ENCODE assay signal across 18 mouse cellular contexts in the genomic region with DNA sequence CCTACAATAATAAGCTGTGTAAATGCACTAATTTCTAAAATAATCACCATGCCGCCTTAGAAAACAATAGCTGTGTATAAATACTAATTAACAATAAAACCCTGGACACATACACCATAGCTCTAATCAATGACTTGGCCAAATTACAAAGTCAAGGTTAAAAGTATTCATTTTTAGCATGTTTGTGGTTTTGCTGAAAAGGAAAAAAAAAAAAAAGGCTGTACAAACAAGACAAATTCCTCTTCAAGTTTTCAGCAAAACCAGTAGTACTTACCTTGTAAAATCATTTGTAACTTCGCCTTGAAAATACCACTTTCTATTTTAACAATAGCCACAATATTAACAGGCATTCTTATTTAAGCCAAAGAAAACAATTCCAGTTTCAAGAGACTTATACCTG. TPM values are rescaled to one million over a fixed set of nuclear protein-coding genes. Genes with fewer than 3 reads are reported as not detected.
DNase-seq lines count a peak whose midpoint lies in the region; ATAC-seq and TF ChIP-seq lines count a peak whose summit lies in the region.
"Had no signal": no experiment of that assay in that cellular context is flagged by ENCODE, and none has a peak within 500 bp of the region (broad histone marks: within the 10 kb centered on the region; RNA-seq: fewer than 3 reads in every experiment).

No protein-coding gene starts in this region.

- H3K36me3 ChIP-seq in heart, embryonic 13.5 days, result 0 out of 2 replicates have a peak, but pooled peaks cover 5% of the 10 kb centered on the region
- 0 out of 2 replicates have a peak, but pooled peaks cover 2% of the 10 kb centered on the region for H3K36me3 ChIP-seq in heart, embryonic 10.5 days
- H3K36me3 ChIP-seq in midbrain, embryonic 10.5 days, result peaks cover 39% of the 10 kb centered on the region
- no peaks in the 10 kb centered on the region for H3K36me3 ChIP-seq in midbrain, postnatal 0 days (ENCODE audit: insufficient read depth, low read length)
- H3K36me3 ChIP-seq in embryonic facial prominence, embryonic 10.5 days (replicated peaks), result peaks cover 38% of the 10 kb centered on the region
- no peaks in the 10 kb centered on the region for H3K36me3 ChIP-seq in myocyte (ENCODE audit: control insufficient read depth, insufficient read depth)
- H3K36me3 ChIP-seq: hindbrain, embryonic 15.5 days; limb, embryonic 12.5 days had no signal

- peak overlapping the region; percentile 16; the same call in 1 of the 2 replicates for H3K4me2 ChIP-seq in heart, embryonic 13.5 days
- no peak overlapping the region for H3K4me2 ChIP-seq in midbrain, postnatal 0 days (ENCODE audit: low read depth, low read length, poor library complexity, severe bottlenecking)
- H3K4me2 ChIP-seq in myocyte (ENCODE audit: low read depth), result peak overlapping the region; percentile 32
- H3K4me2 ChIP-seq: hindbrain, embryonic 15.5 days had no signal

- H3ac ChIP-seq in myocyte (ENCODE audit: control insufficient read depth, insufficient read length), result no peak overlapping the region

- no peak for TF ChIP-seq CTCF in midbrain, postnatal 0 days (IDR thresholded peaks at IDR 0.05)

- H3K9ac ChIP-seq in heart, embryonic 13.5 days, result no peak overlapping the region
- no peak overlapping the region for H3K9ac ChIP-seq in midbrain, postnatal 0 days (replicated peaks; ENCODE audit: low read length, poor library complexity, severe bottlenecking)
- H3K9ac ChIP-seq: hindbrain, embryonic 15.5 days; limb, embryonic 12.5 days had no signal

- peaks cover 92% of the 10 kb centered on the region for H3K79me2 ChIP-seq in myocyte (ENCODE audit: control insufficient read depth, insufficient read depth)

- WGBS in heart, embryonic 13.5 days, result 78% methylated on average over 2 of the region's 2 CpGs
- WGBS in heart, embryonic 10.5 days, result 85% methylated on average over 2 of the region's 2 CpGs
- WGBS in midbrain, embryonic 10.5 days, result 81% methylated on average over 2 of the region's 2 CpGs
- WGBS in midbrain, postnatal 0 days, result 88% methylated on average over 2 of the region's 2 CpGs
- WGBS in embryonic facial prominence, embryonic 10.5 days, result 86% methylated on average over 2 of the region's 2 CpGs

- no peaks in the 10 kb centered on the region for H3K27me3 ChIP-seq in heart, embryonic 13.5 days (replicated peaks)
- no peaks in the 10 kb centered on the region for H3K27me3 ChIP-seq in heart, embryonic 10.5 days (ENCODE audit: insufficient read depth, poor library complexity, severe bottlenecking)
- H3K27me3 ChIP-seq in midbrain, embryonic 10.5 days (ENCODE audit: low read depth, poor library complexity, severe bottlenecking), result no peaks in the 10 kb centered on the region
- no peaks in the 10 kb centered on the region for H3K27me3 ChIP-seq in midbrain, postnatal 0 days (ENCODE audit: insufficient read depth, low read length)
- no peaks in the 10 kb centered on the region for H3K27me3 ChIP-seq in embryonic facial prominence, embryonic 10.5 days (replicated peaks; ENCODE audit: low read depth, poor library complexity, severe bottlenecking)
- H3K27me3 ChIP-seq in myocyte (ENCODE audit: control insufficient read depth, insufficient read depth, insufficient read length), result no peaks in the 10 kb centered on the region
- H3K27me3 ChIP-seq: hindbrain, embryonic 15.5 days; limb, embryonic 12.5 days; megakaryocyte, embryonic 14.5 days had no signal

- DNase-seq in heart, embryonic 10.5 days (ENCODE audit: low spot score), result no peak
- no peak for DNase-seq in midbrain, embryonic 10.5 days (ENCODE audit: low spot score)
- no peak for DNase-seq in midbrain, postnatal 0 days (ENCODE audit: low spot score)
- DNase-seq in embryonic facial prominence, embryonic 10.5 days (ENCODE audit: low spot score), result no peak
- no peak for DNase-seq in adrenal gland, postnatal 10 days
- DNase-seq in gastrocnemius, postnatal 4 days (ENCODE audit: low spot score in 2 of 2), result no peak
- DNase-seq: cerebellum, postnatal 36 days; heart, adult 2 months; heart, postnatal 10 days; kidney, adult 8-10 months; kidney, postnatal 36 days; thymus, postnatal 36 days had no signal

- ATAC-seq in heart, embryonic 13.5 days (ENCODE audit: extremely low read depth, insufficient number of reproducible peaks, low FRiP score, low TSS enrichment), result no peak
- no peak for ATAC-seq in midbrain, postnatal 0 days (ENCODE audit: low FRiP score)
- ATAC-seq: forebrain, embryonic 16.5 days had no signal

- peaks cover 53% of the 10 kb centered on the region for H3K4me1 ChIP-seq in heart, embryonic 13.5 days
- peaks cover 9% of the 10 kb centered on the region; the same call in 1 of the 2 replicates for H3K4me1 ChIP-seq in heart, embryonic 10.5 days
- peaks cover 48% of the 10 kb centered on the region for H3K4me1 ChIP-seq in midbrain, embryonic 10.5 days
- no peaks in the 10 kb centered on the region for H3K4me1 ChIP-seq in midbrain, postnatal 0 days (ENCODE audit: insufficient read depth, low read length)
- H3K4me1 ChIP-seq in embryonic facial prominence, embryonic 10.5 days, result peaks cover 20% of the 10 kb centered on the region

- H3K4me3 ChIP-seq in heart, embryonic 13.5 days, result no peak overlapping the region
- H3K4me3 ChIP-seq in heart, embryonic 10.5 days, result no peak overlapping the region
- H3K4me3 ChIP-seq in midbrain, embryonic 10.5 days, result 0 out of 2 replicates have a peak overlapping the region, but pooled peaks have one; percentile 3
- H3K4me3 ChIP-seq in midbrain, postnatal 0 days (ENCODE audit: low read depth, low read length), result no peak overlapping the region
- H3K4me3 ChIP-seq in embryonic facial prominence, embryonic 10.5 days, result peak overlapping the region; percentile 13; the same call in 1 of the 2 replicates
- no peak overlapping the region for H3K4me3 ChIP-seq in myocyte
- H3K4me3 ChIP-seq: heart, adult 2 months; hindbrain, embryonic 15.5 days; limb, embryonic 12.5 days had no signal

- no peaks in the 10 kb centered on the region for H3K9me3 ChIP-seq in heart, embryonic 13.5 days
- no peaks in the 10 kb centered on the region for H3K9me3 ChIP-seq in heart, embryonic 10.5 days
- H3K9me3 ChIP-seq in midbrain, embryonic 10.5 days (replicated peaks), result no peaks in the 10 kb centered on the region
- H3K9me3 ChIP-seq in midbrain, postnatal 0 days (ENCODE audit: low read length), result no peaks in the 10 kb centered on the region
- no peaks in the 10 kb centered on the region for H3K9me3 ChIP-seq in embryonic facial prominence, embryonic 10.5 days
- H3K9me3 ChIP-seq: hindbrain, embryonic 15.5 days; limb, embryonic 12.5 days; megakaryocyte, embryonic 14.5 days had no signal

- H3K27ac ChIP-seq in heart, embryonic 13.5 days (replicated peaks), result no peak overlapping the region
- H3K27ac ChIP-seq in heart, embryonic 10.5 days, result no peak overlapping the region
- no peak overlapping the region for H3K27ac ChIP-seq in midbrain, embryonic 10.5 days (replicated peaks)
- no peak overlapping the region for H3K27ac ChIP-seq in midbrain, postnatal 0 days (ENCODE audit: low read depth, low read length)
- H3K27ac ChIP-seq in embryonic facial prominence, embryonic 10.5 days (replicated peaks), result no peak overlapping the region
- H3K27ac ChIP-seq: heart, adult 2 months; hindbrain, embryonic 15.5 days; limb, embryonic 12.5 days had no signal

- no peak for TF ChIP-seq POLR2A in myocyte (IDR thresholded peaks at IDR 0.05; ENCODE audit: insufficient read length, low read depth)

TF ChIP-seq in myocyte, 11 proteins besides CTCF, POLR2A, EP300 and RAD21:
- TF ChIP-seq MYOD1 (IDR thresholded peaks at IDR 0.05; ENCODE audit: control insufficient read depth in 1 of 3, insufficient read length in 2 of 3, low read depth in 2 of 3) (no peak), E2F4 (IDR thresholded peaks at IDR 0.05; ENCODE audit: insufficient read depth) (no peak), MAX (IDR thresholded peaks at IDR 0.05; ENCODE audit: low read depth) (no peak), SRF (IDR thresholded peaks at IDR 0.05; ENCODE audit: control insufficient read depth, insufficient read length, low read depth) (no peak), REST (IDR thresholded peaks at IDR 0.05; ENCODE audit: insufficient read depth, insufficient read length) (no peak), POLR2AphosphoS2 (IDR thresholded peaks at IDR 0.05; ENCODE audit: insufficient read length, low read depth) (no peak), TCF3 (IDR thresholded peaks at IDR 0.05; ENCODE audit: insufficient read length, low read depth) (no peak), CEBPB (IDR thresholded peaks at IDR 0.05; ENCODE audit: insufficient read depth, poor library complexity, severe bottlenecking) (no peak), TCF12 (IDR thresholded peaks at IDR 0.05; ENCODE audit: insufficient read depth, poor library complexity, severe bottlenecking) (no peak), MYOG (IDR thresholded peaks at IDR 0.05; ENCODE audit: control insufficient read depth in 1 of 3, insufficient read depth in 1 of 3, insufficient read length in 2 of 3, low read depth in 2 of 3) (no peak), USF1 (IDR thresholded peaks at IDR 0.05; ENCODE audit: low read depth) (no peak)

RNA-seq across cellular contexts. Expression of gene Tra2b, which starts 4.2 kb away (rescaled TPM):
- 189 and 217 TPM in 2 replicates for polyA plus RNA-seq in heart, embryonic 13.5 days (2015; fragmentation: Nextera tagmentation; extraction: Ambion mirVana)
- polyA plus RNA-seq in heart, embryonic 10.5 days (2016; fragmentation: Nextera tagmentation; extraction: Ambion mirVana), result 288 and 375 TPM in 2 replicates
- 480 and 495 TPM in 2 replicates for polyA plus RNA-seq in midbrain, embryonic 10.5 days (2016; fragmentation: Nextera tagmentation; extraction: Ambion mirVana)
- 128 and 170 TPM in 2 replicates for total RNA-seq in midbrain, postnatal 0 days (2014; rRNA removed)
- 179 and 208 TPM in 2 replicates for polyA plus RNA-seq in midbrain, postnatal 0 days (2015; fragmentation: Nextera tagmentation; extraction: Ambion mirVana)
- 494 and 506 TPM in 2 replicates for polyA plus RNA-seq in embryonic facial prominence, embryonic 10.5 days (2016; fragmentation: Nextera tagmentation; extraction: Ambion mirVana)
- polyA plus RNA-seq in myocyte (2012; fragmentation: generic; extraction: Trizol), result 41.2 TPM
- 100 to 1,000 TPM; 107 to 109 TPM for total RNA-seq in adrenal gland, postnatal 10 days (2021)
- 10 to 100 TPM; 86.1 to 95.0 TPM for total RNA-seq in gastrocnemius, postnatal 4 days (2021)

Comparison
In these comparisons a context has a peak if more than half of its experiments do, and no peak if none do; other contexts are left out.
1. H3K4me3 ChIP-seq: peak in midbrain, embryonic 10.5 days (single experiment) and embryonic facial prominence, embryonic 10.5 days (single experiment); none in heart, embryonic 13.5 days (single experiment), heart, embryonic 10.5 days (single experiment), midbrain, postnatal 0 days (single experiment) and myocyte (single experiment).